Mouse (Mus musculus): Measurements from ENCODE around the gene Ermp1. TPM values are rescaled to one million over a fixed set of nuclear protein-coding genes. Genes with fewer than 3 reads are reported as not detected.

Gene Ermp1
- polyA plus RNA-seq, 1 experiment from 2014 or later, result 7.9 TPM

DNA sequence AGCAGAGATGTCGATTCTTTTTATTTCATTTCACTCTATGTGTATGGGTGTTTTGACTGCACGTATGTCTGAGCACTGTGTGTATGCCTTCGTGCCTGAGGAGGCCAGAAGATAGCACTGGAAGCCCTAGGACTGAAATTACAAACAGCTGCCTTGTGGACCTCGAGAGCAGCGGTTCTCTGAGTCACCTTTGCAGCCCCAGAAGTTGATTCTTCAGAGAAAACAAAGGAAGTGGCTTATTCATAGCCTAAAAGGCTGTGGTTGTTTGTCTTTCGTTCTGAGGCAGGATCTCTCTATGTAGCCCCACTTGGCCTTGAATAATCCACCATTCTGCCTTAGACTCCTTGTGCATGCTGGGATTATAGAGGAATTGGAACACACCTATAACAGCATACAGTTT is 11.5 kb upstream of the Ermp1 start:
- H3K9me3 ChIP-seq, result no peaks in the 10 kb centered on the region
- 56% methylated on average over 6 of the region's 6 CpGs for WGBS
- no peak overlapping the region for H3K4me3 ChIP-seq
- peaks cover 87% of the 10 kb centered on the region for H3K27me3 ChIP-seq
- no peak for ATAC-seq (ENCODE audit: borderline replicate concordance, extremely low read depth, low FRiP score, low TSS enrichment)
- no peak overlapping the region for H3K27ac ChIP-seq
- no peak overlapping the region for H3K4me2 ChIP-seq
- no peaks in the 10 kb centered on the region for H3K4me1 ChIP-seq
- H3K36me3 ChIP-seq, result no peaks in the 10 kb centered on the region
- H3K9ac ChIP-seq, result no peak overlapping the region

DNA sequence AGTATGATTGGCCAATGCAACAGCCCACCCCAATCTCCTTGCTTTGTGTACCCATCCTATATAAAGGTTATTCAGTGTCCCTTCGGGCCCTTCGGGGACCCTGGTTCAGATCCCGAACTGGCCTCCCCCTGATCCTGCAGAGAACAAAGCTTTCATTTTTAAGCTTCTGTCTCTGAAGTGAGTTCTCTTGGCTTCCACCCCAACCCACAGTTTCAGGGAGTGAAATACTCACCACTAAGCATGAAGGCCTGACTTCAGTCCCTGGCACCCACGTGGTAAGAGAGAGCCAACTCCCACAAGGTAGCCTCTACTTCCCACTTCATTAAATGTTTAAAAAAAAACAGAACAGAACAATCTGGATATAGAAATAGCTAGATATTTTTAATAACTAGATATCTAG is 10.6 kb upstream of the Ermp1 start:
- no peaks in the 10 kb centered on the region for H3K4me1 ChIP-seq
- no peak overlapping the region for H3K27ac ChIP-seq
- H3K27me3 ChIP-seq, result peaks cover 82% of the 10 kb centered on the region
- H3K9ac ChIP-seq, result no peak overlapping the region
- no peak overlapping the region for H3K4me2 ChIP-seq
- H3K4me3 ChIP-seq, result no peak overlapping the region
- no peak for ATAC-seq (ENCODE audit: borderline replicate concordance, extremely low read depth, low FRiP score, low TSS enrichment)
- 87% methylated on average over 4 of the region's 4 CpGs for WGBS
- H3K36me3 ChIP-seq, result no peaks in the 10 kb centered on the region
- no peaks in the 10 kb centered on the region for H3K9me3 ChIP-seq

DNA sequence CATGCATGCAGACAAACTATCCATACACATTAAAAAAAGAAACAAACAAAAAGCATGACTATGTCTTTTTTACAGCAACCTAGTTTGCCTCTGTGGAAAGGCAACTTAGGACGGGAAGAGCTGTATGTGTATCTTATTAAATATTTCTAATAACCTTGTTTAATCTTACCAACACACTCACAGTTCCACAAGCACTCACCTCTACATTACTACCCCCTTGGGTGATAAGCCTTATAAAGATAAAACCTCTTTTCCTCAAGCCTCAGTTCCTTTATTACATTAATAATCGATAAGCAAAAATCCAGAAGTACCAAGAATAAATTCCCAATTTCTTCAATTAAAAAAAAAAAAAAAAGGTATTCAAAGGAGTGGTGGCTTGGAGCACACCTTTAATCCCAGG is 9.3 kb upstream of the Ermp1 start:
- WGBS, result 86% methylated on average over 2 of the region's 2 CpGs
- Histone ChIP-seq H3K27me3 (peaks cover 82% of the 10 kb centered on the region), H3K4me3 (no peak overlapping the region), H3K4me2 (no peak overlapping the region), H3K4me1 (no peaks in the 10 kb centered on the region), H3K36me3 (no peaks in the 10 kb centered on the region), H3K9ac (no peak overlapping the region), H3K9me3 (no peaks in the 10 kb centered on the region), H3K27ac (no peak overlapping the region)
- no peak for ATAC-seq (ENCODE audit: borderline replicate concordance, extremely low read depth, low FRiP score, low TSS enrichment)

DNA sequence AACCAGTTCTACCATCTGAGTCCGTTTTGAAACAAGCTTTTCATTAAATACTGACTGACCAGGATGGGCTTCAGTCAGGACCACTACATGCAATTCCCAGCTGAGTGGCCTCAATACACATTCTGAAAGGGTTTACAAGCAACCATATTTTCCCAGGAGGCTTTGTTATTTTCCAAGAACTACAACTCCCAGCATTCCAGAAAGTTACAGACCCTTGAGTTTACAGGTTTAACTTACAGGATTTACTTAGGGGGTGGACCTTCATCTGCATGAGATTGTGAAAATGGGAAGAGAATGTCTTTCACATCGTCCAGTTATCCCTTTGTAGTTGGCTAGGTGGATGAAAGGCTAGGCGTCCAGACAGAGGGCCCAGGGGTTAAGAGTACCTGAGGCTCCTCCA is 8.8 kb upstream of the Ermp1 start:
- Histone ChIP-seq H3K4me1 (no peaks in the 10 kb centered on the region), H3K36me3 (no peaks in the 10 kb centered on the region), H3K9me3 (no peaks in the 10 kb centered on the region), H3K4me2 (no peak overlapping the region), H3K27me3 (peaks cover 81% of the 10 kb centered on the region), H3K4me3 (no peak overlapping the region), H3K27ac (no peak overlapping the region), H3K9ac (no peak overlapping the region)
- ATAC-seq (ENCODE audit: borderline replicate concordance, extremely low read depth, low FRiP score, low TSS enrichment), result no peak
- 48% methylated on average over 3 of the region's 3 CpGs for WGBS

DNA sequence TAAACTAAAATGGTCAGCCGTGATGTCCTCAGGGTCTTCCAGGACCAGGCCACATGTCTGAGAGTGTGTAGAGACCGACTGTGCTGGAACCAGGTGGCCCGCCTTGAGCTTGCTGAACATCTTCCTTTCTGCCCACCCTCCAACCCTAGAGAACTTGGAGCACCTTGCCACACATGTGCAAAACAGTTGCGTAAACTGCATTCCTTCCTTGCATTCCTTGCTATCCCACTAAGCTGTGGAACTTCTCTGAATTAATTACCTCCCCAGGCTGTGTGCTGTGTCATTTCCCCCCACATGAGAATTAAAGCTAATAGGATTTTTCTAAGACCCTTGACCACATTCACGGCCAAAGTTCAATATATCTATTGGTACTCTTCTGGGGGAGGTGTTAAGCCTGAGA is 8.4 kb upstream of the Ermp1 start:
- peaks cover 81% of the 10 kb centered on the region for H3K27me3 ChIP-seq
- no peaks in the 10 kb centered on the region for H3K9me3 ChIP-seq
- 77% methylated on average over 5 of the region's 5 CpGs for WGBS
- H3K9ac ChIP-seq, result no peak overlapping the region
- H3K4me3 ChIP-seq, result no peak overlapping the region
- no peak for ATAC-seq (ENCODE audit: borderline replicate concordance, extremely low read depth, low FRiP score, low TSS enrichment)
- no peak overlapping the region for H3K27ac ChIP-seq
- H3K36me3 ChIP-seq, result no peaks in the 10 kb centered on the region
- no peak overlapping the region for H3K4me2 ChIP-seq
- no peaks in the 10 kb centered on the region for H3K4me1 ChIP-seq

DNA sequence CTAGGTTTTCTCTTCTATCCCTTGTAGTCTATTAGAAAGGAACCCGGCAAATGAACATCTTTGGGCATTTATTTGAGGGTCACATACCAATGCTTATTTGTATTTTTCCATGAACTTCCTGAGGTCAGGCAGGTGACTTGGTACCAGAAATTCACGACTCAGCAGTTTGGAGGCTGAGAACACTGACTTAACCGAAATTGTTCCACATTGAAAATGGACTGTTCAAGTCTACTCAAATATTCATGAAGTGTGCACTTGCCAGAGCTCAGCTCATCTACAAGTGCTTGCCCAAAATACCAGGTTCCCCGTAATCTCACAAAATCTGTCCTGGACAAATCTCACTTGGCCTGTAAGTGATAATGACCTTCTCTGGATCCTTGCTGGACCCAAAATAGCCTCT is 7.8 kb upstream of the Ermp1 start:
- WGBS, result 77% methylated on average over 4 of the region's 4 CpGs
- no peak for ATAC-seq (ENCODE audit: borderline replicate concordance, extremely low read depth, low FRiP score, low TSS enrichment)

DNA sequence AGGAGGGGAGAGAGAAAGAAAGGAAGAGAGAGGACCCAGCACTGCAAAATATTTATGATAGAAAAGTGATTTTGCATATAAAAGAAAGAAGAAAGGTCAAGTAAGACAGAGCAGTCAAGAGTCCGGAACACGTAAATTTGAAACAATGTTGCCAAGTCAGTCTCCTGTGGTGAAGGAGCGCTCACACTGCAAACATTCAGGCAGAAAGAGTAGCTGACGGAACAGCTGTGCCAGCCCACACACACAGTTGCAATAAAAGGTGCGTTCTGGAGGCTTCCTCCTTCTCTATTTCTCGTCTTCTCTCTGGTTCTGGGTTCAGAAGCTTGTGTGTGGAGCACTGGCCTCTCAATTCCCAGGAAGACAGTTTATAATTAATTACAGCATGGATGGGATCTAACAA is 6.9 kb upstream of the Ermp1 start:
- no peak overlapping the region for H3K27ac ChIP-seq
- no peaks in the 10 kb centered on the region for H3K36me3 ChIP-seq
- no peak overlapping the region for H3K4me3 ChIP-seq
- H3K27me3 ChIP-seq, result peaks cover 86% of the 10 kb centered on the region
- no peaks in the 10 kb centered on the region for H3K4me1 ChIP-seq
- no peak for ATAC-seq (ENCODE audit: borderline replicate concordance, extremely low read depth, low FRiP score, low TSS enrichment)
- WGBS, result 48% methylated on average over 6 of the region's 6 CpGs
- H3K4me2 ChIP-seq, result no peak overlapping the region
- no peaks in the 10 kb centered on the region for H3K9me3 ChIP-seq
- no peak overlapping the region for H3K9ac ChIP-seq

More for the DNA sequence above, 7.8 kb upstream of the Ermp1 start:
- Histone ChIP-seq H3K4me2 (no peak overlapping the region), H3K9ac (no peak overlapping the region), H3K27me3 (peaks cover 81% of the 10 kb centered on the region), H3K36me3 (no peaks in the 10 kb centered on the region), H3K27ac (no peak overlapping the region), H3K9me3 (no peaks in the 10 kb centered on the region), H3K4me1 (no peaks in the 10 kb centered on the region), H3K4me3 (no peak overlapping the region)

DNA sequence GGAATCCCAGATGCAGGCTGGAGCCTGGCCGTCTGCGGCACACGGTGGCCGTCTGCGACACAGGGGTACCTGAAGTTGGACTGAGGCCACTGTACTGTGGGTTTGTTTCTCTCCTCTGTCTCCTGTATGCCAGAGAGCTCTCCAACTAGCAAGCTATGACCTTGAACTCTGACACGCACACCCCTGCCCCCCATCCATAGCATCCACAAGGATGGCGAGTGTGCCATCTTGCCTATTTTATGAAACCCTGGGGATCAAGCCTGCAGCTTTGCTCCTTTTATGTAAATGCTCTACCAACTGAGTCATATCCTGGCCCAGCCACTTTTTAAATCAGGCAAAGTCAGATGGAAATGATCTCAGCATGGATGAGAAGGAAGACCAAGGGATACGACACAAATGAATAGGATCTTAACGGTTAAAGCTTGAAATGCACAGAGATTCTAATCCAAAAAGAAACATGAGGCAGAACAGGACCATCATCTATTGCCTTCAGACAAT is 5.6 kb upstream of the Ermp1 start:
- Histone ChIP-seq H3K36me3 (no peaks in the 10 kb centered on the region), H3K9ac (no peak overlapping the region), H3K9me3 (no peaks in the 10 kb centered on the region), H3K4me3 (no peak overlapping the region), H3K4me1 (no peaks in the 10 kb centered on the region), H3K27ac (no peak overlapping the region), H3K4me2 (no peak overlapping the region), H3K27me3 (peaks cover 84% of the 10 kb centered on the region)
- ATAC-seq (ENCODE audit: borderline replicate concordance, extremely low read depth, low FRiP score, low TSS enrichment), result no peak
- 81% methylated on average over 9 of the region's 9 CpGs for WGBS

DNA sequence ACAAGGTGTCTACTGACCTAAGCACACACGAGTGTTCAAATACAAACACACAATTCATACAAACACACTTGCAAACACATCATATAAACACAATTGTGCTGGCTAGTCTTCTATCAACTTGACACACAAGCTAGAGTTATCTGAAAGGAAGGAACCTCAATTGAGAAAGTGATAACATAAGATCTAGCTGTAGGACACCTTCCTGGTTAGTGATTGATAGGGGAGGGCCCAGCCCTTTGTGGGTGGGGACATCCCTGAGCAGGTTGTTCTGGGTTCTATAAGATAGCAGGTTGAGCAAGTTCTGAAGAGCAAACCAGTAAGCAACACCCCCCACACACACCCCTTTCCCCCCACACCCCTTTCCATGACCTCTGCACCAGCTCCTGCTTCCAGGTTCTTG is 1.5 kb upstream of the Ermp1 start:
- 59% methylated on average over 1 of the region's 1 CpGs for WGBS
- Histone ChIP-seq H3K4me3 (no peak overlapping the region), H3K36me3 (no peaks in the 10 kb centered on the region), H3K27ac (no peak overlapping the region), H3K4me2 (no peak overlapping the region), H3K9me3 (no peaks in the 10 kb centered on the region), H3K27me3 (peaks cover 57% of the 10 kb centered on the region), H3K9ac (no peak overlapping the region), H3K4me1 (peaks cover 5% of the 10 kb centered on the region; the same call in 1 of the 2 replicates)
- no peak for ATAC-seq (ENCODE audit: borderline replicate concordance, extremely low read depth, low FRiP score, low TSS enrichment)

DNA sequence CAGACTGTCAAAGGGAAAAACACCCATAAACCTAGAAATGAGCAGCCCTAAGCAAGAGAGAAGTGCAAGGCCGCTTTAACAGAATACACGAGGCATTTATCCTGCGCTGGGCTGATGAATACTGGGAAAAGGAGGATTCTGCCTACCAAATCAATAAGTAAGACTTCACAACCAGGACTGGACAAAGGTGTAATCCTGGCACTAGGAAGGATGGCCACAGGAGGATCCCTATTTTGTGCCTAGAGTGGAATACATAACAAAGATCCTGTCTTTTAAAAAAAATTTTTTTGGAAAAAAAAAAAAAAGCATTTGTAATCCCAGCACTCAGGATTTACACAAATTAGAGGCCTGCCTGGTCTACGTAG is 317 bp upstream of the Ermp1 start:
- WGBS, result 28% methylated on average over 4 of the region's 4 CpGs
- Histone ChIP-seq H3K27ac (no peak overlapping the region), H3K36me3 (no peaks in the 10 kb centered on the region), H3K4me3 (peak overlapping the region; percentile 69), H3K9me3 (no peaks in the 10 kb centered on the region), H3K27me3 (peaks cover 50% of the 10 kb centered on the region), H3K4me2 (peak overlapping the region; percentile 78), H3K9ac (no peak overlapping the region), H3K4me1 (peaks cover 5% of the 10 kb centered on the region; the same call in 1 of the 2 replicates)
- no peak for ATAC-seq (ENCODE audit: borderline replicate concordance, extremely low read depth, low FRiP score, low TSS enrichment)

DNA sequence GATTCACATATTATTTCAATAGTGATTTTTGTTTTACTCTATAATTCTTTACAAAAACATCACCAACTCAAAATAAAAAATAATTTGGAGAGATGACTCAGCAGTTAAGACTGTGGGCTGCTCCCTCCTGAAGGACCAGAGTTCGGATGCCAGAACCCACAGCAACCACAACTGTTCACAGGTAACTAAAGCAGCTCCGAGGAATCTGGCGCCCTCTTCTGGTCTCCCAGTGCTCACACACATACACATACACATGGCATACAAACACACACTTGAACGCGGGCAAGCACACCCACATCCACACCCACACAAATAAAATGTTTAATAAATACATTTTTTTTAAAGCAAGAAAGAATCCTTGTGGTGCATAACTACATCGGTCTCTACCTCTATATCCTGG is 3.5 kb downstream of the Ermp1 start:
- WGBS, result 92% methylated on average over 6 of the region's 6 CpGs
- H3K4me3 ChIP-seq, result no peak overlapping the region
- no peak for ATAC-seq (ENCODE audit: borderline replicate concordance, extremely low read depth, low FRiP score, low TSS enrichment)

DNA sequence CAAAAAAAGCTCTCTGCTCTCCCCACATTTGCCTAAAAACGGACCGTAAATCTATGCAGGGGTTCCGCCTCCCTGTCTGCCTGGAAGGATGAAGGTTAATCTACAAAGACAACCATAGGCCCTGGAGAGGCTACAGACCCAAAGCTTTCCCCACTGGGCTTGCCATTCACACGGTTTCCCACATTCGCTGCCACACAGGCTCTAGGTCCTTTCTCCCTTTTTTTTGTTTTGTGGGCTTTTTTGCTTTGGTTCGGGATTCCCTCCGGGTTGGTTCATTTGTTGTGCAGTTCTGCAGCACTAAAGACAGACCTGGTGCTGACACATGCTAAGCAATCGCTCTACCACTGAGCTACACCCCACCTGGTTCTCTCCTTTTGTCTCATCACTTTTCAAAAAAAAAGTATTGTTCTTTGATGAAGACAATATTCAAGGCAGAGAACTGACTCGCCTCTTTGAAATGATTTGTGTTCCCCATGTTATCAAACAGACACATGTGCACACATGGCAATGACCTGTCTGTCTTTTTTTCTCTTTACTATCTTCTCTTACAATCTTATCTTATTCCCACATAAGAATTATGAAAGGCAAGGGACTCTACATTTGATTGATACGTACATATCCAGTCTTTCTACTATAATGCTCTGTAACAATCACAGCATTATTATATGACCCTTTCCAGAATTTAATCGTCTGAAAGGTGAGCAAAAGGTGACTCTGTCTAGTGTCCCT is 4.9 kb downstream of the Ermp1 start:
- 84% methylated on average over 11 of the region's 11 CpGs for WGBS
- Histone ChIP-seq H3K36me3 (no peaks in the 10 kb centered on the region), H3K9me3 (no peaks in the 10 kb centered on the region), H3K27me3 (peaks cover 20% of the 10 kb centered on the region; the same call in 1 of the 2 replicates), H3K9ac (no peak overlapping the region), H3K4me1 (peaks cover 3% of the 10 kb centered on the region; the same call in 1 of the 2 replicates), H3K27ac (no peak overlapping the region), H3K4me3 (no peak overlapping the region), H3K4me2 (no peak overlapping the region)
- no peak for ATAC-seq (ENCODE audit: borderline replicate concordance, extremely low read depth, low FRiP score, low TSS enrichment)

More for the DNA sequence above, 3.5 kb downstream of the Ermp1 start:
- no peaks in the 10 kb centered on the region for H3K9me3 ChIP-seq
- H3K4me1 ChIP-seq, result peaks cover 5% of the 10 kb centered on the region; the same call in 1 of the 2 replicates
- no peak overlapping the region for H3K4me2 ChIP-seq
- no peak overlapping the region for H3K27ac ChIP-seq
- peaks cover 28% of the 10 kb centered on the region for H3K27me3 ChIP-seq
- H3K9ac ChIP-seq, result no peak overlapping the region
- H3K36me3 ChIP-seq, result no peaks in the 10 kb centered on the region

All from lung, embryonic 15.5 days (tissue).